Mouse (Mus musculus) left cerebral cortex, postnatal 10 days (tissue): ENCODE results near the gene Kiss1. TPM values are rescaled to one million over a fixed set of nuclear protein-coding genes. Genes with fewer than 3 reads are reported as not detected.
"Not testable (repeated sequence)": the region's sequence is repeated elsewhere in the genome, so short reads cannot be mapped to it uniquely, and the experiment has no call there.

ENCODE experiments used
- DNase-seq, 2 experiments: peaks; one replicate each; pipeline ENCODE4 v3.0.0; 2021 to 2022; ENCODE audit warnings: low spot score in 2 of 2, mixed read lengths in 1 of 2; ENCODE audit errors: extremely low spot score in 1 of 2
- intact Hi-C: fragments of 180-260 bp; cut with DNase I; formaldehyde crosslinking; loops from one replicate; pipeline ENCODE4 v1.15.1; 2025
- total RNA-seq, 2 experiments: library from RNA; stranded (reverse); gene quantifications; 2 replicates each; pipeline ENCODE4 v1.2.3; 2021

The Kiss1 gene
- total RNA-seq, 2 experiments from 2014 or later: not detected

- intact Hi-C loops: loop anchor here (5.0 kb wide), 1 partner anchor 300 kb away; the partner anchor contains the start of gene Snrpe
- peak; percentile 81 to 87 for DNase-seq
Observed at GRCm38 (mm10) chr1:133311946-133312345, 9.7 kb upstream of the Kiss1 start.

- peak in 1 of 2 experiments; percentile 78 for DNase-seq
- intact Hi-C loops: loop anchor here (5.0 kb wide), 1 partner anchor 298 kb away; the partner anchor contains the start of gene Snrpe
Observed at GRCm38 (mm10) chr1:133314364-133314763, 7.3 kb upstream of the Kiss1 start.

GRCm38 (mm10) chr1:133315775-133316174 lies 5.9 kb upstream of the Kiss1 start:
- peak in 1 of 2 experiments; percentile 13 for DNase-seq
- intact Hi-C loops: loop anchor here (2.0 kb wide), 1 partner anchor 37 kb away; no protein-coding TSS in a partner anchor

GRCm38 (mm10) chr1:133316577-133316976 lies 5.1 kb upstream of the Kiss1 start:
- intact Hi-C loops: loop anchor here (2.0 kb wide), 1 partner anchor 36 kb away; no protein-coding TSS in a partner anchor
- DNase-seq: no peak

- intact Hi-C loops: loop anchor here (2.0 kb wide), 1 partner anchor 36 kb away; no protein-coding TSS in a partner anchor
- DNase-seq: peak in 1 of 2 experiments; percentile 13
Observed at GRCm38 (mm10) chr1:133317149-133317548, 4.5 kb upstream of the Kiss1 start.

GRCm38 (mm10) chr1:133323333-133323732 lies 1.7 kb downstream of the Kiss1 start:
- intact Hi-C loops: no loop called here
- DNase-seq: no peak

- intact Hi-C loops: no loop called here
- no peak for DNase-seq
Observed at GRCm38 (mm10) chr1:133325951-133326350, 4.3 kb downstream of the Kiss1 start.

GRCm38 (mm10) chr1:133327094-133327493 lies 5.4 kb downstream of the Kiss1 start:
- intact Hi-C loops: no loop called here
- no peak for DNase-seq

GRCm38 (mm10) chr1:133328299-133328795 lies 6.7 kb downstream of the Kiss1 start:
- DNase-seq: no peak
- intact Hi-C loops: no loop called here

GRCm38 (mm10) chr1:133328896-133329637 lies 7.4 kb downstream of the Kiss1 start:
- intact Hi-C loops: no loop called here
- DNase-seq: peak in 1 of 2 experiments; percentile 52

GRCm38 (mm10) chr1:133329638-133329964 lies 7.9 kb downstream of the Kiss1 start:
- DNase-seq: no peak
- intact Hi-C loops: no loop called here

GRCm38 (mm10) chr1:133331142-133331541 lies 9.5 kb downstream of the Kiss1 start:
- intact Hi-C loops: no loop called here
- DNase-seq: peak in 1 of 2 experiments; percentile 34

GRCm38 (mm10) chr1:133332656-133333430 lies 11.2 kb downstream of the Kiss1 start:
- DNase-seq: peak in 1 of 2 experiments; percentile 17
- intact Hi-C loops: loop anchor here (2.0 kb wide), 1 partner anchor 18 kb away; the partner anchor contains the start of gene Ren1

- DNase-seq: peak in 1 of 2 experiments; percentile 56
Observed at GRCm38 (mm10) chr1:133333937-133334336, 12.3 kb downstream of the Kiss1 start.

GRCm38 (mm10) chr1:133340403-133340802 lies 18.7 kb downstream of the Kiss1 start:
- DNase-seq, intact Hi-C loops: not testable (repeated sequence)

More at GRCm38 (mm10) chr1:133333937-133334336, 12.3 kb downstream of the Kiss1 start:
- intact Hi-C loops: loop anchor here (2.0 kb wide), 1 partner anchor 17 kb away; the partner anchor contains the start of gene Ren1

GRCm38 (mm10) chr1:133344357-133344756 lies 22.7 kb downstream of the Kiss1 start:
- intact Hi-C loops: no loop called here

GRCm38 (mm10) chr1:133346531-133346930 lies 24.9 kb downstream of the Kiss1 start:
- peak in 1 of 2 experiments; percentile 45 for DNase-seq
- intact Hi-C loops: no loop called here

More at GRCm38 (mm10) chr1:133344357-133344756, 22.7 kb downstream of the Kiss1 start:
- DNase-seq: no peak

- no peak for DNase-seq
- intact Hi-C loops: no loop called here
Observed at GRCm38 (mm10) chr1:133347226-133347625, 25.6 kb downstream of the Kiss1 start.
